Mouse (Mus musculus) frontal cortex, adult 2 months (tissue): ENCODE measurements around the gene Wipi2. TPM values are rescaled to one million over a fixed set of nuclear protein-coding genes. Genes with fewer than 3 reads are reported as not detected.
A peak's percentile ranks its signal among the peaks of the same experiment; 100 is the strongest.

Source experiments
- DNase-seq, 2 experiments: peaks; one replicate each; pipeline ENCODE4 v3.0.0; 2022; ENCODE audit warnings: low spot score in 1 of 2; ENCODE audit errors: extremely low spot score in 1 of 2
- polyA plus RNA-seq: library from polyadenylated mRNA; depleted of rRNA; stranded (reverse); fragments of >200 nt; gene quantifications from 2 replicates; pipeline ENCODE4 v1.2.3, GENCODE M21; 2012; rRNA removed

Wipi2 gene
- polyA plus RNA-seq, 1 experiment = 74.2 TPM

DNA sequence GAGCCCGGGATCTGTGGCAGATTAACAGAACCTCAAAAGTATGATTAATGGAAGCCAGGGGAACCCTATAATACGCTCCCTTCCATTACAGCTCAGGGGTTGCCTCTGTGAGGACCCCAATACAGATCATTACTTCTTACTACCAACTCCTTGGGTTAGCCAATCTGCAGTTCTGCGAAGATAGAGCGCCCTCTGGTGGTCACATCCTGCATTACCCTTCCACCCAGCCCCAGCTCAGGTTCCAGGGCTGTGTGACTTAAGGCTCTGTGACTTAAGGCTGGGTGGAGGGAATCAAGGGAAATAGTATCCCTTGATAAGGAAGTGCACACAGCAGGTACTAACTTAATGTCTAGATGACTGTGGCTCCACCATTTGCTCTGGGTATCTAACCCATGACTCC lies 90.5 kb downstream of the Wipi2 start:
- DNase-seq = peak in 1 of 2 experiments; percentile 93

DNA sequence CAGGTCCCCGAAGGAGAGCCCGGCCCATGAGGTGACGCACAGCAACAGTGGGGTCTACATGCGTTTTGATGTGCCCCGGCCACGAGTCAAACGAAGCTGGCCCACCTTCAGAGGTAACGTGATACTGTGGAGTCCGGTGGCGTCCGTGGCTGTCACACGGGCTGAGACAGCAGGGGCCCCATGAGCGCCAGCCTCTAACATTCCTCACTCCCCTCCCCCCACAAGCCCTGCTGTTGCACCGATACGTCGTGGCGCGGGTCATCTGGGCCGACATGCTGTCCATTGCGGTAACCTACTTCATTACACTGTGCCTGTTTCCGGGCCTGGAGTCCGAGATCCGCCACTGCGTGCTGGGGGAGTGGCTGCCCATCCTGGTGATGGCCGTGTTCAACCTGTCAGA lies 91.0 kb downstream of the Wipi2 start:
- DNase-seq = no peak

DNA sequence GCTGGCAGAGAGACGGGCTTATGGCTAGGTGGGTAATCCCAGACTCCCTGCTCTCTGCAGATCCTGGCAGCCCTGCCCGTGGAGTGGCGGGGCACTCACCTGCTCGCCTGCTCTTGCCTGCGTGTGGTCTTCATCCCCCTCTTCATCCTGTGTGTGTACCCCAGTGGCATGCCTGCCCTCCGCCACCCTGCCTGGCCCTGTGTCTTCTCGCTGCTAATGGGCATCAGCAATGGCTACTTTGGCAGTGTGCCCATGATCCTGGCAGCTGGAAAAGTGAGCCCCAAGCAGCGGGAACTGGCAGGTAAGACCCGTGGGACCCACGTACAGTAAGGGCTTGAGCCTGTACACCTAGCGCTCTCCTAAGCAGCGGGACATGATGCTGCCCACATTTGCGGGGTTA lies 92.4 kb downstream of the Wipi2 start:
- no peak for DNase-seq

Other genes starting within 250 kb of the Wipi2 start
- 19.1 and 19.2 TPM in 2 replicates for gene Foxk1, start 226.2 kb upstream of the Wipi2 start, polyA plus RNA-seq
- gene Ap5z1, start 163.8 kb upstream of the Wipi2 start, polyA plus RNA-seq = 30.7 and 30.8 TPM in 2 replicates
- gene Papolb, start 97.6 kb upstream of the Wipi2 start, polyA plus RNA-seq = 0.36 and 0.42 TPM in 2 replicates
- 17.3 and 20.1 TPM in 2 replicates for gene Radil, start 76.6 kb upstream of the Wipi2 start, polyA plus RNA-seq
- gene Mmd2, start 18.9 kb upstream of the Wipi2 start, polyA plus RNA-seq = 108 and 118 TPM in 2 replicates
- 14.6 and 19.2 TPM in 2 replicates for gene Slc29a4, start 64.8 kb downstream of the Wipi2 start, polyA plus RNA-seq
- 38.1 and 38.2 TPM in 2 replicates for gene Tnrc18, start 190.0 kb downstream of the Wipi2 start, polyA plus RNA-seq